Mouse (Mus musculus) embryonic facial prominence, embryonic 12.5 days (tissue): ENCODE measurements around the gene Zbtb2. TPM values are rescaled to one million over a fixed set of nuclear protein-coding genes. Genes with fewer than 3 reads are reported as not detected.

Experiments
- ATAC-seq: fragments of 200-750 bp; cut with Nextera tagmentation; 2 replicates; pipeline ENCODE4 v1.8.0; 2017; ENCODE audit not compliant: insufficient number of reproducible peaks, insufficient read depth, low FRiP score, low TSS enrichment
- H3K27ac ChIP-seq: fragments of 300-500 bp; sonication (generic); 2 replicates; pipeline ENCODE4 v1.5.1; 2016; ENCODE audit warnings: mild to moderate bottlenecking
- H3K27me3 ChIP-seq: fragments of 300-500 bp; sonication (generic); 2 replicates; pipeline ENCODE4 v1.6.1; 2016; ENCODE audit warnings: mild to moderate bottlenecking, moderate library complexity
- H3K36me3 ChIP-seq: fragments of 300-500 bp; sonication (generic); 2 replicates; pipeline ENCODE4 v1.6.1; 2016; ENCODE audit warnings: mild to moderate bottlenecking
- H3K4me1 ChIP-seq: fragments of 300-500 bp; sonication (generic); 2 replicates; pipeline ENCODE4 v1.6.1; 2016
- H3K4me2 ChIP-seq: fragments of 300-500 bp; sonication (generic); replicated peaks from 2 replicates; pipeline ENCODE4 v1.6.1; 2016; ENCODE audit warnings: mild to moderate bottlenecking, moderate library complexity
- H3K4me3 ChIP-seq: fragments of 300-500 bp; sonication (generic); 2 replicates; pipeline ENCODE4 v1.5.1; 2016; ENCODE audit warnings: mild to moderate bottlenecking
- H3K9ac ChIP-seq: fragments of 300-500 bp; sonication (generic); 2 replicates; pipeline ENCODE4 v1.6.1; 2016; ENCODE audit warnings: mild to moderate bottlenecking, moderate library complexity
- H3K9me3 ChIP-seq: fragments of 300-500 bp; sonication (generic); 2 replicates; pipeline ENCODE4 v1.6.1; 2016; ENCODE audit warnings: mild to moderate bottlenecking, moderate library complexity
- WGBS: fragments of 180-500 bp; shearing (Covaris S2); methylation state at CpG from one replicate; pipeline ENCODE4 v1.1.7; 2016; 5-methylcytosine and 5-hydroxymethylcytosine counted together
- polyA plus RNA-seq: library from polyadenylated mRNA; unstranded; fragments of >200 nt; fragmentation: Nextera tagmentation; extraction: Ambion mirVana; gene quantifications from 2 replicates; pipeline ENCODE4 v1.2.1, GENCODE M21; 2016

Gene Zbtb2
- polyA plus RNA-seq, 1 experiment from 2014 or later: 18.0 TPM

GRCm38 (mm10) chr10:4380748-4381147, 7.2 kb downstream of the Zbtb2 start:
- no peaks in the 10 kb centered on the region; the same call in 1 of the 2 replicates for H3K4me1 ChIP-seq
- no peaks in the 10 kb centered on the region for H3K9me3 ChIP-seq
- WGBS: 89% methylated on average over 5 of the region's 5 CpGs
- H3K36me3 ChIP-seq: no peaks in the 10 kb centered on the region
- no peak for ATAC-seq
- no peaks in the 10 kb centered on the region for H3K27me3 ChIP-seq
- no peak overlapping the region for H3K4me2 ChIP-seq
- H3K9ac ChIP-seq: no peak overlapping the region
- H3K27ac ChIP-seq: no peak overlapping the region
- no peak overlapping the region for H3K4me3 ChIP-seq

DNA sequence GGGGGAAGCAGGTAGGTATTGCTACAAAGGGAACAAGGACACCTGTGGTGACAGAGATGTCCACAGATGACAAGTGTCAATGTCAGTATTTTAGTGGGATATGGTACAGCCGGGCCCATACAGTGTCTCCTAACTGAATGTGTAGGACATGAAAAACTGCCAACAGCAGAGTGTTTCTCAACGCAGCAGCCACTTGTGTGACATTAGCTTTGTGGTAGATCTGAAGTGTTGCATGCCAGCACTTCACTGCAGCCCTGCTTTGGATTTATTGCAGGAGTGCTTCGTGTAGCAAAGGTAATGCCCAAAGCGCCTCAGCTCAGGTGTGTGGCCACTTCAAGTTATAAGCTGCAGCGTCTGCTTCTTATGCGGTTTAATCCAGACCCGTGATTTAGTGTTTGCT, 11.0 kb downstream of the Zbtb2 start:
- no peak overlapping the region for H3K9ac ChIP-seq
- no peaks in the 10 kb centered on the region for H3K9me3 ChIP-seq
- WGBS: 91% methylated on average over 7 of the region's 7 CpGs
- ATAC-seq: no peak
- H3K4me1 ChIP-seq: no peaks in the 10 kb centered on the region; the same call in 1 of the 2 replicates
- no peak overlapping the region for H3K4me2 ChIP-seq
- H3K4me3 ChIP-seq: no peak overlapping the region
- no peak overlapping the region for H3K27ac ChIP-seq
- H3K27me3 ChIP-seq: no peaks in the 10 kb centered on the region
- peaks cover 12% of the 10 kb centered on the region for H3K36me3 ChIP-seq

DNA sequence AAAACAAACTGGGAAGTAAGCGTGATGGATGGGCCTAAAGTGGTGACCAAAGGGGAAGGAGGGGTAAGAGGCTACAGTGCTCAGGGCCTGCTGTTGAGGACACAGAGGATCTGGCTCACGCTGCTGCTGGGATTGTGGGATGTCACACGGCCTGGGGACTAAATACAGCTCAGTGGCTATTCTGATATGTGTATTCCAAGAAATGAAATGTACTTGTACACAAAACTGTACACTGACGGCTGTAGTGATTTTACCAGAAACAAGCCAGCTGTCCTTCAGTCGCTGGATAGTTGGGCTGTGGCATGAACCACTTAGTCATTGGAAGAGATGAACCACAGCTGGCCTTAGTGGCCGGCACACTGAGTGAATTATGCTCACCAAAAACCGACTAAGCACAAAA, 11.4 kb downstream of the Zbtb2 start:
- Histone ChIP-seq H3K9ac (no peak overlapping the region), H3K27me3 (no peaks in the 10 kb centered on the region), H3K4me2 (no peak overlapping the region), H3K9me3 (no peaks in the 10 kb centered on the region), H3K36me3 (peaks cover 12% of the 10 kb centered on the region), H3K4me1 (no peaks in the 10 kb centered on the region; the same call in 1 of the 2 replicates), H3K27ac (no peak overlapping the region), H3K4me3 (no peak overlapping the region)
- 60% methylated on average over 7 of the region's 7 CpGs for WGBS
- no peak for ATAC-seq

DNA sequence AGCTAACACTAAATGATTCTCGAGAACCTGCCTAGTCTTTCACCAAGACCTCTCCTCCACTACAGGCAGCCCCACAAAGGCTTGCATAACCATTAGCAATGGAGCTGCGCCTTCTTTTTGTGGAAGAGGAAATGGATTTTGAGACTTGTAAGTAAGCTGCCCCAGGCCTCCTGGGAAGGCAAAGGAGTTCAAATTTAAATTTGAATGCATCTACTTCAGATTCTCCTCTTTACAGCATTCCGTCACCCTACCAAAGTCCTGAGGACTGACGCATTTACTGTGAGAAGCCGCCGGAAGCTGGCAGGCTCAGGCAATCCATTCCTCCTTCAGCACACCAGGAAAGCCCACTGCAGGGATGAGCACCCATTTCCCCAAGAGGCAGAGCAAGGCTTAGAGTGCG, 12.6 kb downstream of the Zbtb2 start:
- no peak overlapping the region for H3K4me3 ChIP-seq
- no peak for ATAC-seq
- no peak overlapping the region for H3K4me2 ChIP-seq
- no peaks in the 10 kb centered on the region for H3K9me3 ChIP-seq
- H3K9ac ChIP-seq: no peak overlapping the region
- H3K27ac ChIP-seq: no peak overlapping the region
- no peaks in the 10 kb centered on the region; the same call in 1 of the 2 replicates for H3K4me1 ChIP-seq
- H3K36me3 ChIP-seq: peaks cover 16% of the 10 kb centered on the region
- WGBS: 55% methylated on average over 7 of the region's 7 CpGs
- H3K27me3 ChIP-seq: no peaks in the 10 kb centered on the region

DNA sequence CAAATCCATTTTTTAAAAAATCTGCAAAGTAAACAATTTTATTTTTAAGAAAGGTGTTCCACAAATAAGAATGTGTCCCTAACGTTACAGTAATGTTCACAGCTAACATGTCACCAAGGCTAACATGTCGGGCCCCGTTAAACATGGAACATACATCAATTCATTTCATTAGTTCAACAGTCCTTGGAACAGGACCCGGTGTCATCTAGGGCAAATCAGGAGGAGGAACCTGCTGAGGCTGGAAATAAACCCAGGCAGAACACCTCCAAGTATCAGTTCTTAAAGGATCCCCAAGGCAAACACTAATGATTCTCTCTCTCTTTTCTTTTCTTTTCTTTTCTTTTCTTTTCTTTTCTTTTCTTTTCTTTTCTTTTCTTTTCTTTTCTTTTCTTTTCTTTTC, 13.2 kb downstream of the Zbtb2 start:
- H3K9me3 ChIP-seq: no peaks in the 10 kb centered on the region
- no peak overlapping the region for H3K4me2 ChIP-seq
- H3K4me1 ChIP-seq: no peaks in the 10 kb centered on the region; the same call in 1 of the 2 replicates
- H3K27me3 ChIP-seq: no peaks in the 10 kb centered on the region
- no peak overlapping the region for H3K4me3 ChIP-seq
- H3K27ac ChIP-seq: no peak overlapping the region
- ATAC-seq: no peak
- peaks cover 21% of the 10 kb centered on the region for H3K36me3 ChIP-seq
- WGBS: 85% methylated on average over 4 of the region's 4 CpGs
- no peak overlapping the region for H3K9ac ChIP-seq

- H3K27me3 ChIP-seq: no peaks in the 10 kb centered on the region
- no peaks in the 10 kb centered on the region; the same call in 1 of the 2 replicates for H3K4me1 ChIP-seq
- no peaks in the 10 kb centered on the region for H3K9me3 ChIP-seq
- H3K9ac ChIP-seq: no peak overlapping the region
- peaks cover 26% of the 10 kb centered on the region for H3K36me3 ChIP-seq
- ATAC-seq: no peak
- H3K4me3 ChIP-seq: no peak overlapping the region
- H3K27ac ChIP-seq: no peak overlapping the region
- H3K4me2 ChIP-seq: no peak overlapping the region
- whole genome bisulfite sequencing: 94% methylated on average over 7 of the region's 7 CpGs
Measured at GRCm38 (mm10) chr10:4374239-4374638, 13.7 kb downstream of the Zbtb2 start.

DNA sequence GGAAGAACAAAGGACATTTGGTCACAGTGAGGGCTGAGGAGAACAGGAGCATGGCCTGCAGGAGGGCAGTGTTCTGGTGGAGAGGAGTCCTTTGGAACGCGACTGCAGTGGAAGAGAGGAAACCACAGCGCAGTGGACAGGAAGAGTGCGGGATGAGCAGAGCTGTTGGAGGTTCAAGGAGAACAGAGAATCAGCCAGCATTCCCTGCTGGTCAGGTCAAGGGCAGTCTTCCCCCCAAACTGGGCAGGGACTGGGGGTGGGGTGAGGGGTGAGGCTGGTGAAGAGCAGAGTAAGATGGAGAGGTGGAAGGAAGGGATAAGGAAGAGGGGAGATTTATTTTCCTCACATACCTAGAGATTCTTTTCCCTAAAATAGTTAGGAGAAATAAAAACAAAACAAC, 14.3 kb downstream of the Zbtb2 start:
- Histone ChIP-seq H3K4me3 (no peak overlapping the region), H3K27ac (no peak overlapping the region), H3K9ac (no peak overlapping the region), H3K9me3 (no peaks in the 10 kb centered on the region), H3K36me3 (peaks cover 33% of the 10 kb centered on the region), H3K27me3 (no peaks in the 10 kb centered on the region), H3K4me2 (no peak overlapping the region), H3K4me1 (no peaks in the 10 kb centered on the region; the same call in 1 of the 2 replicates)
- ATAC-seq: no peak
- 89% methylated on average over 4 of the region's 4 CpGs for WGBS

DNA sequence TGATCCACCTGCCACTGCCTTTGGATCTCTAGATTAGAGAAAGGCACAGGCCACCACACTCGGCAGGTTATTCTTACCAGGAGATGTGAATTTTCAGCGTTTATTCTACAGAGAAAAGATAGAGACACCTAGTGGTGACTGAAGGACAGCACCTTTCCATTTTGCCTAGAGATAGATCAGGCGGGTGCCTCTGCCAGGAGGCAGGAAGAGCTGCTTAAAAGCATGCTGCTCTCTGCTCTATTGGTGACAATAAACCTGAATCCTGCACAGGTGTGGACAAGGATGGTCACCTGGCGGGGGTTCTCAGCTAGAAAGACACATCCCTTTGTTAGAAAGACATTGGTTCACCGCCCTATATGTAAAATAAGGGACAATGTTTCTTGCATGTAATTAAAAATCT, 15.9 kb downstream of the Zbtb2 start:
- Histone ChIP-seq H3K27ac (no peak overlapping the region), H3K4me3 (no peak overlapping the region), H3K4me1 (no peaks in the 10 kb centered on the region; the same call in 1 of the 2 replicates), H3K27me3 (no peaks in the 10 kb centered on the region), H3K9me3 (no peaks in the 10 kb centered on the region), H3K9ac (no peak overlapping the region), H3K36me3 (peaks cover 47% of the 10 kb centered on the region), H3K4me2 (no peak overlapping the region)
- whole genome bisulfite sequencing: 53% methylated on average over 5 of the region's 5 CpGs
- no peak for ATAC-seq

DNA sequence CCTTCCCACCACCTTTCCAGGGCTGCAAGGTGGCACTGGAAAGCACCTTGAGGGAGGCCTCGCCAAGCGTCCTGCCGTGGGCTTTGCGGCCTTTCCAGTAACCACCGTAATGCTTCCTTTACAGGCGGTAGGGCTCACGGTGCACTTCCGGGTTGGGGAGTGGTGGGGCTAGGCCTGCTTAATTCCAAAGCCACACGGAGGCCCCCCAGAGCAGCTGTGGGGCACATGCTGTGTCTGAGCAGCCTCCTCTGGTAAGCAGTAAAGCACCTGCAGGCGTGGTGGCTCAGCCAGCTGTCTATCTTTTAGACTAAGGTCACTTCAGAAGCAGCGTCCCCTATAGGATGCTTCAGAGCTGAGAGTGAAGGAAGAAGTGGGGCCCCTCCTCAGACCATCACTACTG, 17.8 kb downstream of the Zbtb2 start:
- WGBS: 91% methylated on average over 11 of the region's 11 CpGs
- H3K36me3 ChIP-seq: peaks cover 52% of the 10 kb centered on the region
- ATAC-seq: no peak

GRCm38 (mm10) chr10:4364618-4365017, 23.3 kb downstream of the Zbtb2 start:
- H3K27me3 ChIP-seq: no peaks in the 10 kb centered on the region
- H3K27ac ChIP-seq: no peak overlapping the region
- 81% methylated on average over 3 of the region's 3 CpGs for WGBS
- ATAC-seq: no peak
- peaks cover 30% of the 10 kb centered on the region for H3K36me3 ChIP-seq
- no peaks in the 10 kb centered on the region for H3K4me1 ChIP-seq
- H3K4me2 ChIP-seq: no peak overlapping the region
- H3K9me3 ChIP-seq: peaks cover 8% of the 10 kb centered on the region; the same call in 1 of the 2 replicates
- no peak overlapping the region for H3K4me3 ChIP-seq
- no peak overlapping the region for H3K9ac ChIP-seq

More for the DNA sequence above, 17.8 kb downstream of the Zbtb2 start:
- H3K9me3 ChIP-seq: no peaks in the 10 kb centered on the region
- H3K4me2 ChIP-seq: no peak overlapping the region
- H3K9ac ChIP-seq: no peak overlapping the region
- no peaks in the 10 kb centered on the region for H3K4me1 ChIP-seq
- H3K4me3 ChIP-seq: no peak overlapping the region
- H3K27ac ChIP-seq: no peak overlapping the region
- no peaks in the 10 kb centered on the region for H3K27me3 ChIP-seq

DNA sequence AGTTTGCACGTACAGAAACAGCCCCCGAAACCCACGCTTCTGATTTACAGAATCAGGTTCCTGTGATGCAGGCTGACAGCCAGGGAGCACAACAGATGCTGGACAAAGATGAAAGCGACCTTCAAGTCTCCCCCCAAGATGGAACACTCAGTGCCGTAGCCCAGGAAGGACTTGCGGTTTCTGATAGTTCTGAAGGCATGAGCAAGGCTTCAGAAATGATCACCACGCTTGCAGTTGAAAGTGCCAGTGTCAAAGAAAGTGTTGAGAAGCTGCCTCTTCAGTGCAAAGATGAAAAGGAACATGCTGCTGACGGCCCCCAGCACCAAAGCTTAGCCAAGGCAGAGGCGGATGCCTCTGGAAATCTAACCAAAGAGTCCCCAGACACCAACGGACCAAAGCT, 30.5 kb downstream of the Zbtb2 start:
- peaks cover 16% of the 10 kb centered on the region; the same call in 1 of the 2 replicates for H3K36me3 ChIP-seq
- H3K4me2 ChIP-seq: no peak overlapping the region
- H3K4me3 ChIP-seq: no peak overlapping the region
- H3K9me3 ChIP-seq: peaks cover 4% of the 10 kb centered on the region; the same call in 1 of the 2 replicates
- no peak overlapping the region for H3K27ac ChIP-seq
- H3K27me3 ChIP-seq: no peaks in the 10 kb centered on the region
- 89% methylated on average over 10 of the region's 10 CpGs for WGBS
- H3K9ac ChIP-seq: no peak overlapping the region
- H3K4me1 ChIP-seq: no peaks in the 10 kb centered on the region
- no peak for ATAC-seq

GRCm38 (mm10) chr10:4356640-4357039, 31.3 kb downstream of the Zbtb2 start:
- peaks cover 16% of the 10 kb centered on the region; the same call in 1 of the 2 replicates for H3K36me3 ChIP-seq
- no peak overlapping the region for H3K9ac ChIP-seq
- no peak overlapping the region for H3K4me3 ChIP-seq
- H3K9me3 ChIP-seq: no peaks in the 10 kb centered on the region
- H3K27me3 ChIP-seq: no peaks in the 10 kb centered on the region
- H3K4me1 ChIP-seq: no peaks in the 10 kb centered on the region
- H3K4me2 ChIP-seq: no peak overlapping the region
- no peak for ATAC-seq
- 79% methylated on average over 5 of the region's 5 CpGs for WGBS
- no peak overlapping the region for H3K27ac ChIP-seq
